Mouse (Mus musculus): ENCODE measurements around the gene Hnf4a.

DNA sequence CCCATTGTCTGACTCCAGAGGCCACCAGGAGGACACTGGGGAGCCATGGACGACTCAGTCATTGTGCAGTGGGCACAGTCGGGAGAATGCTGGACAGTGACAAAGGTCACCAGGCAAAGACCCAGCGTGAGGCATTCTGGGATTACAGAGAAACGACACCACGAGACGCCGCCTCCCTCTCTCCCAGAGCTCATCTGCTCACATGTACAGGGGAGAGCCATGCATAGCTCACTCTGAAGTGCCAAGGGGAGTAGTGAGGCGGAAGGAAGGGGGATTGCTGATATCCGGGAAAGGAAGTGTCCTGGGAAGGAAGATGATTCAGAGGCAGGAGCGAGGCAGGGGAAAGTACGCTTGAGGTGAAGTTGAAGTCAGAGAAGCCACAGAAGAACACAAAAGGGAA is 68.6 kb downstream of the Hnf4a start:
- no peak for TF ChIP-seq GATA1 (IDR thresholded peaks at IDR 0.05; ENCODE audit: borderline replicate concordance, low read length)
- no peak for TF ChIP-seq FLI1 (IDR thresholded peaks at IDR 0.05; ENCODE audit: low read length)

Data from megakaryocyte, embryonic 14.5 days (primary cell).